Mouse (Mus musculus) ovary, postnatal 36 days (tissue): ENCODE measurements around the gene Tstd1.

Experiments used
- DNase-seq: peaks from one replicate; pipeline ENCODE4 v3.0.0; 2022; ENCODE audit warnings: low spot score, mixed read lengths

Tstd1 gene

GRCm38 (mm10) chr1:171419291-171419882 lies 715 bp downstream of the Tstd1 start:
- DNase-seq = no peak

DNA sequence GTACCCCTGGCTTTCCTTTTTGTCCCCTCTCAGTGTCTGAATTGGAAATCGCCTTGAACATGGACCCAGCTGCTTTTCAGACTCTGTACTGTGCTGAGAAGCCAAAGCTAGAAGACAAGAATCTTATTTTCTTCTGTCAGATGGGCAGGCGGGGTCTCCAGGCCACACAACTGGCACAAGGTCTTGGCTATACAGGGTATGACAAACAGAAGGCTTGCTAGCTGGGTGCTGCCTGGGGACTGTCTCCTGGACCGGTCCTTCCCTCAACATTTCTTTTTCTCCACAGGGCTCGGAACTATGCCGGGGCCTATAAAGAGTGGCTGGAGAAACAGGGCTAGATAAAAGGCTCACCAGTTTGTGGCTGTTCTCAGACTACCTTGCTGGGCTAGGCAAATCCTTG lies 1.2 kb downstream of the Tstd1 start:
- DNase-seq = no peak

DNA sequence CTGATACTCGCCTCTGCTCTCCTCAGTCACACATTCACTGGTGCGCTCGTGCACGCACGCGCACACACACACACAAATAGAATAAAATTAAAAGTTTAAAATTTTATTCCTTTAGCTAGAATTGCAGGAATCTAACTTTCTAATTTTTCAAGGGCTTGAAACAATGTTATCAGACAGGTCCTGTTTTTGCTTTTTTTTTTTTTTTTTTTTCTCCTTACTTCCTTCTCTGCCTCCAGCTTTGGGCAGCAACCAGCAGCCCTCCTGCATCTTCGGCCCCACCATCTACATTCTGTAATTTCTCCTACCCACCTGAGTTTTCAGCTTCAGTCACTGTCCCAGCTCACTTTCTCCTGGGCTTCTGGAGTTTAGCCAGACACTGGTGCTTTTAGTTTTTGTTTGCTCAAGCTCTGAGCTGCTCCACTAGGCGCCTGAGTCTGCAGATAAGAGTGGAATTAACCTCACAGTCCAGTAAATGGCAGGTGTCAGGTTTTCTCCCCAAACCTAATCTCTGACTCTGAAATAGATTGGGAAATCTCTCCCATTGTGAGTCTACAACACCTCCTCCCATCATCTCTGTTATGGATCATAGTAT lies 3.9 kb downstream of the Tstd1 start:
- no peak for DNase-seq

DNA sequence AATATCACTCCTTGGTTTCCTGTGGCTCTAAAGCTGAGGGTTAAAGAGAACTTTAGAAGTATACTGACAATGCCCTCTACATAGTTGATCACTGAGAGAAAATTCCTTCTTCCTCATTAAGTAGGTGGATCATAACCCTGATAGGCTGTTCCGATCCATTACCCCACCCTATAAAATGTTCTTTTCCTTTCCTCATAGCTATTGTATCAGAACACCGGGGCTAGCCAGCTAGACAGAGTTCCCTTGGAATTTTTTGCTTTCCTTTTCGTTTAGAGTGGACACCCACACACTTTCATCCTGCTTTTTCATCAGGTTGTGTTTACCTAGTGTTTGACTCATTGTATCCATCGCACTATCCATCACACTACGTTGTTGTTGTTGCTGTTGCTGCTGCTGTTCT lies 6.0 kb downstream of the Tstd1 start:
- DNase-seq = no peak

- DNase-seq = peak; percentile 63
Measured at GRCm38 (mm10) chr1:171425126-171425525, 6.5 kb downstream of the Tstd1 start.

DNA sequence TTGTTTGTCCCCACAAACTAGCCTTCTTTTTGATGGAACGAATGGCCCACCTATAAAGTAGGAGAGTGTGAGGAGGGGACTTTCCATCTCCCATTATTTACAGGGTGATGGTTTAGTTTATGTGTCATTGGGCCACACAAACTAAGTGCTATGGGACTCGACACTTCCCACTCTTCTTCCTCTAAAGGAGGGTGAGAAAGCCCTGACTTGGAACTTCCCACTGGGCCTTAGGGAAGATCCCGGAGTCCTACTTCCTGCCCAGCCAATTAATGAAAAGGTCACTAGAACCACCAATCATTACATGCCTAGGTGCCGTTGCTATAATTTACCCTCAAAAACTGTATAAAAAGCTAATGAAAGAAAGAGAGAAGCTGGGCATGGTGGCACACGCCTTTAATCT lies 13.5 kb downstream of the Tstd1 start:
- no peak for DNase-seq

DNA sequence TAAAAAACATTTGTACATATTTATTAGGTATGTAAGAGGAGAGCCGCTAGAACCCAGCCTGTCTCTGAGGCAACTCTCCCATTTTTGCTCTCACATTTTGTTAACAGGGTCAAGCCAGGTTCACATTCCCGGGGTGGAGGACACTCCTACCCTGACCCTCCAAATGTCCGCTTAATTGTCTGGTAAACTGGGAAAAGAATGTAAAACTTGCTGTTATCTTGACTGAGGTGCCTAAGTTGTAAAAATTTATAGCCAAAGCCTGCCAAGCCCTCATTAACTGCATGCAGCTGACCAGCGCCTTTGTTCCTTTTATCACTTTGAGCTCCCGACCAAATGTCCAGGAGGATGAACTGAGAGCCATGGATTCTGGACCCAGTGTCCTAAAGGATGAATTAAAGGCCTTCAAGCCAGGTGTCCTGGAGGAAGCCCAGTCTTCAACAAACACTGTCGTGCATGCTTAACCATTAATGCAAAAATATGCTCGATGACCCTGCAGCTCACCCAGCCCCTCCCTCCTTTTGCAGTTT lies 16.7 kb downstream of the Tstd1 start:
- DNase-seq = no peak

DNA sequence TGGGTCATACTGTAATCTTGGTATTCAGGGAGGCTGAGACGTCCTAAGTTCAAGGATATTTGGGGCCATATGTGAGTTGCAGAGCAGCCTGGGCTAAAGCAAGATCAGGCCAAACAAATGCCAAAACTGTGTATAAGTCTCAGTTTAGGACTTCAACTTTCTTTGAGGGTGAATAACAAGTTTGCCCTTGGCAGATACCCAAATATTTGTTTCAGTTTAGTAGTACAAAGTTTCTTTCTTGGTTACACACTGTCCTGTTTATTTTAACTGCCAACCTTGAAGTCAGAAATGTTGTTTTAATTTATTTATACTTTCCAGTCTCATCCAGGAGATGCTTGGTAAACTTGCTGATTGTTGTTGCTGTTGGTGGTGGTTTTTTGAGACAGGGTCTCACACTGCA lies 17.3 kb downstream of the Tstd1 start:
- DNase-seq = no peak

DNA sequence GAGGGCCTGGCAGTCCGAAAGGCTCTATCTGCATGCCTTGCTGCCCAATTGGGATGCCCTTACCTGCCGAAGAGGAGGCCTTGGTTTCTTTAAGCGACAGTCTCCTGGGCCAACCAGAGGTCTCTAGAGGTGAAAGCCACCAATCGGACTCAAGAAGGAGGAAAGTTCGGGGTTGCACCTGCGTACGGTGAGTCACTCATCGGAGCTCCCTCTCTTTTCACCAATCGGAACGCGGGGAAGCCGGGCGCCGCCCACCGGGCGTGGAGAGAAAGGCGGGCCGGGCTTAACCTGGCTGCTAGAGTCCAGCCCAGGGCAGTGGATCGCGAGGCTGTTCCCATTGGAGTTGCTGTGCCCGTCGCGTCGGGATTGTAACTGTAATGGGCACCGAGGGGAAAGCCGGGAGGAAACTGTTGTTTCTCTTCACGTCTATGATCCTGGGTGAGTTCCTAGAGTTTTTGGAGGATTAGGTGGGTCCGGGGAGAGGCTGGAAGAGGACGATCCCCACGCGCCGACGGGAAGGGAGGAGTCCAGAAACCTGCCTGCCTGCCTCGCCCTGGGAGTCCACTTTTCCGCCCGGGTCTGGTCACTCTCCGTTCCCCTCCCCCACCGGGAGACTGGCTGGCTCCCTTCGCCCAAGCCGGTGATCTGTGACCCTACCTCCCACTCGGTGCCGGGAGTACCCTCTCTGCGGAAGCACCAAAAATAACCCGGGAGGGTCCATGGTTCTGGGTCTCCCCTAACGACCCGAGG lies 18.8 kb downstream of the Tstd1 start, which contains the start of gene F11r:
F11r (plus strand) TSS at position 272 of the 750 bp plus-strand sequence.
- peak; percentile 89 for DNase-seq

DNA sequence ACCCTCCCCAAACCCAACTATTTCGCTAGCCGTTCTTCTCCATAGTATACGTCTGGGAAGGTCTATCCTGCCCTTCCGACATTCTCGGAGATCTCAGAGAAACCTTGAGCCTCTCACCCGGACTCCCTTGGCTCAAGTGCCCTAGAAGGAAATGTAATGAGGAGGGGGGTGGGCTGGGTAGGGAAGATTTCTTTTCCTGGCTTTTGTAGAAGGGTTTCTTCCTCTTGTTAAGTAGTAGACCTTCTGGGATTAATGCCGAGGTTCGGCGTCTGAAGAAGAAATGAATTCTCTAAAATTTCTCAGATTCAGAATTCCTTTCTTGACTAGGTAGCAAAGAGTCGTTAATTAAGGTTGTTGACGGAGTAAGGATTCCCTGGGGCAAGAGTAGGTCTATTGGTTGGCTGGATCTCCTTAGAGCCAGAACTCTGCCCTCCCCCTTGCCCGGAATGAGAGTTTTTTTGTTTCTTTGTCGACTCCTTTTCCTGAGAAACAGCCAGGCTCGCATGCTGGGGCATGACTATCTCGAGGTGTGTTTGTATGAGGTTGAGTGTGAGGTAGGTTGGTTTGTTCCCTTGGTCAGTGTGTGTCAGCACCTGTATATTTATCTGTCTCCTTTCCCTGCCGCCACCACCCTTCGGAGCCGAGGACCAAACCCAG lies 19.5 kb downstream of the Tstd1 start:
- no peak for DNase-seq

DNA sequence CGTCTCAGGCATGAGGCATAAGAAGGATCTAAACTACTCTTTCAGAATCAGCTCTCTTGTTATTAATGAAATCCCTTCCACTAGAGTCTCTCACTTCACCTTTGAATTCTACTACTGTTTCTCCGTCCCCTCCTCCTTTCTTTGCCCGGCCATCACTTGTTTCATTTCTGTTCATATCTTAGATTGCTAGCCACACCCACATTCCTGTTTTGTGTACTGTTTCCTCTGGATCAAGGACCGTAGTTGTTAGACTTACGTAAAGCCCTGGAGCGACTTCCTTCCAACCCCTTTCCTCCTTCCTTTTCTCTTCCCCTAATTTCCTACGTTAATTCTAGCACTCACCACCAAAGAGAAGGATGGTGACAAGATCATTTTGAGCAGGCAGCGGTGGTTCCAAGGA lies 20.4 kb downstream of the Tstd1 start:
- DNase-seq = no peak

GRCm38 (mm10) chr1:171440025-171440725 lies 21.5 kb downstream of the Tstd1 start:
- peak; percentile 59 for DNase-seq

- no peak for DNase-seq
Measured at GRCm38 (mm10) chr1:171441466-171442412, 23.1 kb downstream of the Tstd1 start.

DNA sequence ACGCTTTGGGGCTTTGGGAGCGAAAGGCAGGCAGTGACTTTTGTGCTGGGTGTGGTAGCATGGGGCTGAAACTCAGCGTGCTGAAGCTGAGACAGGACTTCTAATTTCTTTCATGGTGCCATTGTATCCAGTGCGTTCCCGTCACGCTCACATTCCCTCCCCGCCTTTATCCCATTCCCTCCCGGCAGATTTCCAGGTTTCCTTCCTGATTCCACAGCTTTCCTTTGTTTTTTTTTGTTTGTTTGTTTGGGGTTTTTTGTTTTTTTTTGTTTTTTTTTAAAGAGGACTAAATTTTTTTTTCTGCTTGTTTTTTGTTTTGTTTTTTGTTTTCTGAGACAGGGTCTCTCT lies 23.7 kb downstream of the Tstd1 start:
- DNase-seq = no peak

GRCm38 (mm10) chr1:171445050-171445449 lies 26.4 kb downstream of the Tstd1 start:
- no peak for DNase-seq

- DNase-seq = no peak
Measured at GRCm38 (mm10) chr1:171446854-171447253, 28.2 kb downstream of the Tstd1 start.

DNA sequence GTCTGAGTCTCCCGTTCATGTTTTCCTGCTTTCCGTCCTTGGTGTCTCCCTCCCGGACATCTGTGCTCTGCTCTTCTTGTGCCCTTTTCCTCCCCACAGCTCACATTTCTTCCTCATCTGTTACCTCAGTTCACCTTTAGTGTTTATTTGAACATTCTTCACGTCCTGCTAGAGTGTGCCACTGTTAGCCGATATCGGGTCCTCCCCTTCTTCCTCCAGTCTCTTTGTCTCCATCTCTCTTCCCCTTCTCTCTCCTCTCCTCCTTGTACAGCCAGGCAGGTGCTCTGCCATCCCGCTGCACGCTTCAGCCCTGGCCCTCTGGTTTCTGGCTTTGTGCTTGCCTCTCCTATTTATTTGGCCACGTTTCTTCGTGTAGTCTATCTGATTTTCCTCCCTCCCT lies 29.0 kb downstream of the Tstd1 start:
- DNase-seq = no peak

DNA sequence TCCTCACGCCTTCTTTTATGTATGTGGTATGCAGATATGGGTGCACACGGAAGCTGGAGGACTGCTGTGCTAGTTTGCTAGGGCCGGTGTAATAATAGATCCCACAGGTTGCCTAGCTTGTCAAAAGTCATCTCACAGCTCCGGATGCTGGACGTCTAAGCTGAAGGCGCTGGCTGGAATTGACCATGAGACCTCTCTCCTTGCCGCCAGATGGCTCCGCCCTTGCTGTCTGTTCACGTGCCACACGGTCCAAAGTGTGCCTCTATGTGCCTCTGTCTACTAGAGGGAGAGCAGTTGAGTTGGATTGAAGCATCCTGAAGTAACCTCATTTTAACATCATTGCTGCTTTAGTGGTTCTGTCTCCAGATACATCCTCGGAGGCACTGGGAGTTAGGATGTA lies 31.4 kb downstream of the Tstd1 start:
- DNase-seq = no peak

DNA sequence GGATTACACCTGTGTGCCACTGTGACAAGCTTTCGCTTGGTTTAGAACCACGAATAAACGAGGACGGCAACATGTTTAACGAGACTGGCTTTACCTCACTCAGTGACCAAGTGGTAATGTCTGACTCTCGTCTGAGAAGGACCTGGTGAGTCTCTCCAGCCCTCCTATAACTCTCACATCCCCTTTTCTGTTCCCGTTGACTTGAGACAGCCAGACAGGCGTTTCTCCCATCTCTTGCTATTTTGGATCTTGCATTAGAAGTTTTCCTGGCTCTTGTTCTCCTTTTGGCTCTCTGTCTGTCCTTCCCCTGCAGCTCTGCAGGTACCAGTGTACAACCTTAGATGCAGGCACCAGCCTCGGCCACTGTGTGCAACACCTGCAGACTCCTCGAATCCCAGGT lies 32.3 kb downstream of the Tstd1 start:
- DNase-seq = no peak

DNA sequence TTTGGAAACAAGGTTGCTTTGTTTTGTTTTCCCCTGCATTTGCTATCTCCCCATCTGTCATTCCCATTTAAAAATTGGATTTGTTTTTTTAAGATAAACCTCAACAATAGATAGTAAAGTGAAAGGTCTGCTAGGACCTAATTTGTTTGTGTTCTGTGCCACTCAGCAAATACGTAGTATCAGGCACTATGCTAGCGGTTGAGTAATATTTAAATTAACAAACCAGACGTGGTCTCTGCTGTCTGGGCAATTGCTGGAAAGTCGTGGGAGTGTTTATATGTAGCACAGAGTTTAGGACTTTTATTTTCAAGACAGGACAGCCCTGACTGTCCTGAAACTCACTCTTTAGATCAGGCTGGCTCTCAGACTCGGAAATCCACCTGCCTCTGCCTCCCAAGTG lies 33.9 kb downstream of the Tstd1 start:
- no peak for DNase-seq

DNA sequence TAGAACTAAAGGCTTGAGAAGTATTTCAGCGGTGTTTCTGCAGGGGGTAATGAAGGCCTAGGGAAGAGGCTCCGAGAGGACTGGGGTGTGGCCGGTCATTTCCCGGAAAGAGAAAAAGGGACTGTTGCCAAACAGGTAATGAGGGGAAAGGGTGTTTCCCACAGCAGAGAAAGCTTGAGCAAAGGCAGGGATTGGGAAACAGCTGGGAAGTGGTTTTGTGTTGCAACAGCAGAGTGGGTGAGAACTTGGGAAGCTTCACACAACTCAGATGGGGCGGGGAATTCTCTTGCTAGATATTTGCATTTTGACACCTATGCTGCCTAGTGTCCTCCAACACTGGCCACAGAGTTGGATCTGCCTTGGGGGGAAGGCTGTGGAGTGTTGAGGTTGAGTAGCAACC lies 34.3 kb downstream of the Tstd1 start:
- no peak for DNase-seq
